10 mouse cellular contexts compared by ENCODE assay signal in the genomic region with DNA sequence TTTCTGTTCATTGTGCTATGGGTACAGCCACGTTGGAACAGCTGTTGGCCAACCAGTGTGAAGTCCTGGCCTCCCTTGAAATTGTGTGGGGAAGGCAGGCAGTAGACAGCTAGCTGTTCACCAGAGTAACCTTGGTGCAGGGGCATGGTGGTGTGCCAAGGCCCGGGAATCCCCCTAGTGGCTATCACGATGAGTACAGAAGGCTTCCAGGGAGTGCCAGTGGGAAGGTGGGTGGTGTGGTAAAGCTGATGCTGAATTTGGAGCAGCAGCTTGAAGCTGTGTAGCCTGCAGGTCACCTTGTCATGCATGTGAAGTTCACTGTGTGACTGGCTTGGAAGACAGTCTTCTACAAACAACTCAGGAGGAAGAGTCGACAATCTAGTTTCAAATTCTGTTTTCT. TPM values are rescaled to one million over a fixed set of nuclear protein-coding genes. Genes with fewer than 3 reads are reported as not detected.
DNase-seq lines count a peak whose midpoint lies in the region; ATAC-seq and TF ChIP-seq lines count a peak whose summit lies in the region.
"Had no signal": no experiment of that assay in that cellular context is flagged by ENCODE, and none has a peak within 500 bp of the region (broad histone marks: within the 10 kb centered on the region; RNA-seq: fewer than 3 reads in every experiment).

No protein-coding gene starts in this region.

- TF ChIP-seq CTCF in lung, postnatal 0 days (IDR thresholded peaks at IDR 0.05), result peak; percentile 38
- TF ChIP-seq CTCF in intestine, postnatal 0 days (IDR thresholded peaks at IDR 0.05; ENCODE audit: low read depth), result peak; percentile 52

- ATAC-seq in CD4-positive, CD25-positive, alpha-beta regulatory T cell, adult 4 months, result no peak
- ATAC-seq in lung, postnatal 0 days, result no peak
- ATAC-seq in forebrain, embryonic 11.5 days (replicated peaks; ENCODE audit: low FRiP score), result 0 out of 2 replicates have a peak, but pooled peaks have one; percentile 46
- ATAC-seq in intestine, postnatal 0 days, result no peak
- peak; percentile 44; the same call in 1 of the 2 replicates for ATAC-seq in midbrain, embryonic 13.5 days

- H3K9ac ChIP-seq in lung, postnatal 0 days (replicated peaks; ENCODE audit: low read depth), result no peak overlapping the region
- H3K9ac ChIP-seq in forebrain, embryonic 11.5 days (ENCODE audit: low read length), result no peak overlapping the region; the same call in 1 of the 2 replicates
- no peak overlapping the region for H3K9ac ChIP-seq in intestine, postnatal 0 days (ENCODE audit: low read depth, low read length)
- H3K9ac ChIP-seq in midbrain, embryonic 13.5 days (replicated peaks), result no peak overlapping the region
- H3K9ac ChIP-seq: embryonic facial prominence, embryonic 13.5 days had no signal

- H3K36me3 ChIP-seq in lung, postnatal 0 days (ENCODE audit: insufficient read depth, low read length), result no peaks in the 10 kb centered on the region
- no peaks in the 10 kb centered on the region for H3K36me3 ChIP-seq in forebrain, embryonic 11.5 days (ENCODE audit: control insufficient read depth, insufficient read depth, low read length)
- H3K36me3 ChIP-seq in intestine, postnatal 0 days (ENCODE audit: control insufficient read depth, insufficient read depth), result no peaks in the 10 kb centered on the region
- H3K36me3 ChIP-seq in midbrain, embryonic 13.5 days, result no peaks in the 10 kb centered on the region
- H3K36me3 ChIP-seq: embryonic facial prominence, embryonic 13.5 days had no signal

- H3K4me1 ChIP-seq in lung, postnatal 0 days (ENCODE audit: insufficient read depth, low read depth, low read length), result no peaks in the 10 kb centered on the region
- H3K4me1 ChIP-seq in forebrain, embryonic 11.5 days (replicated peaks; ENCODE audit: control insufficient read depth, insufficient read depth, low read length), result peaks cover 18% of the 10 kb centered on the region; the same call in 1 of the 2 replicates
- H3K4me1 ChIP-seq in intestine, postnatal 0 days (replicated peaks; ENCODE audit: control insufficient read depth, insufficient read depth, low read length), result no peaks in the 10 kb centered on the region
- H3K4me1 ChIP-seq in midbrain, embryonic 13.5 days (replicated peaks), result peaks cover 37% of the 10 kb centered on the region

- WGBS in lung, postnatal 0 days, result 29% methylated on average over 4 of the region's 4 CpGs
- 31% methylated on average over 4 of the region's 4 CpGs for WGBS in forebrain, embryonic 11.5 days
- WGBS in intestine, postnatal 0 days, result 31% methylated on average over 4 of the region's 4 CpGs
- 39% methylated on average over 4 of the region's 4 CpGs for WGBS in midbrain, embryonic 13.5 days

- H3K9me3 ChIP-seq in lung, postnatal 0 days (ENCODE audit: low read length), result no peaks in the 10 kb centered on the region
- no peaks in the 10 kb centered on the region for H3K9me3 ChIP-seq in forebrain, embryonic 11.5 days (ENCODE audit: control insufficient read depth, low read length)
- H3K9me3 ChIP-seq in intestine, postnatal 0 days (ENCODE audit: control insufficient read depth), result no peaks in the 10 kb centered on the region
- no peaks in the 10 kb centered on the region for H3K9me3 ChIP-seq in midbrain, embryonic 13.5 days
- H3K9me3 ChIP-seq: embryonic facial prominence, embryonic 13.5 days had no signal

- DNase-seq in CD4-positive, CD25-positive, alpha-beta regulatory T cell, adult 2 months (ENCODE audit: low read depth, low spot score), result peak; percentile 25
- DNase-seq in lung, postnatal 0 days (ENCODE audit: low spot score), result no peak
- no peak for DNase-seq in lung, postnatal 14 days
- DNase-seq in forebrain, embryonic 11.5 days (ENCODE audit: low spot score), result no peak
- DNase-seq in urinary bladder, postnatal 25 days (ENCODE audit: low spot score), result no peak

- H3K4me2 ChIP-seq in lung, postnatal 0 days (replicated peaks; ENCODE audit: low read depth, low read length), result no peak overlapping the region
- no peak overlapping the region for H3K4me2 ChIP-seq in forebrain, embryonic 11.5 days (ENCODE audit: low read depth, low read length, severe bottlenecking)
- H3K4me2 ChIP-seq in intestine, postnatal 0 days (replicated peaks; ENCODE audit: low read depth), result no peak overlapping the region
- H3K4me2 ChIP-seq in midbrain, embryonic 13.5 days (replicated peaks), result no peak overlapping the region
- H3K4me2 ChIP-seq: embryonic facial prominence, embryonic 13.5 days had no signal

- no peaks in the 10 kb centered on the region for H3K27me3 ChIP-seq in lung, postnatal 0 days (replicated peaks; ENCODE audit: insufficient read depth, low read length)
- H3K27me3 ChIP-seq in forebrain, embryonic 11.5 days (ENCODE audit: control insufficient read depth, insufficient read depth, low read length), result no peaks in the 10 kb centered on the region; the same call in 1 of the 2 replicates
- H3K27me3 ChIP-seq in intestine, postnatal 0 days (replicated peaks; ENCODE audit: control insufficient read depth, insufficient read depth, low read length), result no peaks in the 10 kb centered on the region
- H3K27me3 ChIP-seq in midbrain, embryonic 13.5 days, result no peaks in the 10 kb centered on the region
- H3K27me3 ChIP-seq: embryonic facial prominence, embryonic 13.5 days had no signal

- no peak overlapping the region for H3K4me3 ChIP-seq in lung, postnatal 0 days (ENCODE audit: low read depth, low read length)
- no peak overlapping the region for H3K4me3 ChIP-seq in forebrain, embryonic 11.5 days (ENCODE audit: low read depth, low read length)
- no peak overlapping the region for H3K4me3 ChIP-seq in intestine, postnatal 0 days (ENCODE audit: low read depth, low read length)
- no peak overlapping the region for H3K4me3 ChIP-seq in midbrain, embryonic 13.5 days (replicated peaks)
- H3K4me3 ChIP-seq: embryonic facial prominence, embryonic 13.5 days had no signal

- no peak overlapping the region for H3K27ac ChIP-seq in lung, postnatal 0 days (ENCODE audit: low read length)
- no peak overlapping the region for H3K27ac ChIP-seq in forebrain, embryonic 11.5 days (ENCODE audit: low read depth, low read length)
- no peak overlapping the region for H3K27ac ChIP-seq in intestine, postnatal 0 days (ENCODE audit: low read depth, low read length)
- peak overlapping the region; percentile 37; the same call in 1 of the 2 replicates for H3K27ac ChIP-seq in midbrain, embryonic 13.5 days
- H3K27ac ChIP-seq: embryonic facial prominence, embryonic 13.5 days; macrophage had no signal

- no peak for TF ChIP-seq EP300 in lung, postnatal 0 days (IDR thresholded peaks at IDR 0.05)

RNA-seq across cellular contexts. Expression of a gene that starts 32.8 kb away (rescaled TPM):
- 10 to 100 TPM; 40.1 to 54.7 TPM for polyA plus RNA-seq in CD4-positive, CD25-positive, alpha-beta regulatory T cell, adult 4 months (2017; shearing (Covaris generic))
- 18.2 and 21.6 TPM in 2 replicates for polyA plus RNA-seq in lung, postnatal 0 days (2015; fragmentation: Nextera tagmentation; extraction: Ambion mirVana)
- polyA plus RNA-seq in forebrain, embryonic 11.5 days (2014; fragmentation: Nextera tagmentation; extraction: Ambion mirVana), result 36.3 and 40.3 TPM in 2 replicates
- 23.0 and 23.3 TPM in 2 replicates for polyA plus RNA-seq in intestine, postnatal 0 days (2015; fragmentation: Nextera tagmentation; extraction: Ambion mirVana)
- polyA plus RNA-seq in midbrain, embryonic 13.5 days (2015; fragmentation: Nextera tagmentation; extraction: Ambion mirVana), result 71.3 and 75.7 TPM in 2 replicates

RNA-seq across cellular contexts. Expression of a gene that starts 34.1 kb away (rescaled TPM):
- 10 to 100 TPM; 44.8 to 63.7 TPM for polyA plus RNA-seq in CD4-positive, CD25-positive, alpha-beta regulatory T cell, adult 4 months (2017; shearing (Covaris generic))
- 19.0 and 21.2 TPM in 2 replicates for polyA plus RNA-seq in lung, postnatal 0 days (2015; fragmentation: Nextera tagmentation; extraction: Ambion mirVana)
- 40.0 and 40.1 TPM in 2 replicates for polyA plus RNA-seq in forebrain, embryonic 11.5 days (2014; fragmentation: Nextera tagmentation; extraction: Ambion mirVana)
- 15.3 and 16.9 TPM in 2 replicates for polyA plus RNA-seq in intestine, postnatal 0 days (2015; fragmentation: Nextera tagmentation; extraction: Ambion mirVana)
- polyA plus RNA-seq in midbrain, embryonic 13.5 days (2015; fragmentation: Nextera tagmentation; extraction: Ambion mirVana), result 43.8 and 46.0 TPM in 2 replicates

Comparison
In these comparisons a context has a peak if more than half of its experiments do, and no peak if none do; other contexts are left out.
1. ATAC-seq: peak in forebrain, embryonic 11.5 days (single experiment) and midbrain, embryonic 13.5 days (single experiment); none in CD4-positive, CD25-positive, alpha-beta regulatory T cell, adult 4 months (single experiment), lung, postnatal 0 days (single experiment) and intestine, postnatal 0 days (single experiment).